Mouse (Mus musculus): ENCODE results near the gene Vezt. TPM values are rescaled to one million over a fixed set of nuclear protein-coding genes. Genes with fewer than 3 reads are reported as not detected.
A peak's percentile ranks its signal among the peaks of the same experiment; 100 is the strongest.

Gene Vezt
- polyA plus RNA-seq, 1 experiment from 2014 or later = 25.7 TPM

MicroRNAs within 50 kb of the gene (microRNA counts, 519-probe panel; counts per million panel counts)
- microRNA mmu-miR-331-3p (4,250 counts per million, percentile 77 among the panel's probes with 10 or more counts), microRNA mmu-miR-331-5p (322 counts per million, percentile 70 among the panel's probes with 10 or more counts)

Small RNAs within 50 kb of the gene (microRNA-seq; reads per million reads assigned to microRNA genes)
- 63.2 reads per million, percentile 46 among the genes with 10 or more reads in this experiment for gene Mir331

Other genes with a start within 250 kb of the Vezt start
- 0.15 and 0.18 TPM in 2 replicates for gene Usp44, start 204.3 kb downstream of the Vezt start, polyA plus RNA-seq (2014; fragmentation: Nextera tagmentation; extraction: Ambion mirVana)
- gene Metap2, start 138.7 kb downstream of the Vezt start, polyA plus RNA-seq (2014; fragmentation: Nextera tagmentation; extraction: Ambion mirVana) = 158 and 159 TPM in 2 replicates
- 2.7 and 3.9 TPM in 2 replicates for gene Fgd6, start 184 bp upstream of the Vezt start, polyA plus RNA-seq (2014; fragmentation: Nextera tagmentation; extraction: Ambion mirVana)
- gene Nr2c1, start 112.2 kb upstream of the Vezt start, polyA plus RNA-seq (2014; fragmentation: Nextera tagmentation; extraction: Ambion mirVana) = 6.9 and 7.3 TPM in 2 replicates
- 719 and 744 TPM in 2 replicates for gene Ndufa12, start 162.9 kb upstream of the Vezt start, polyA plus RNA-seq (2014; fragmentation: Nextera tagmentation; extraction: Ambion mirVana)